Mouse (Mus musculus) cerebellum, adult (tissue): Measurements from ENCODE around the gene Olfr1175-ps.

Source experiments
- ATAC-seq: cut with Nextera tagmentation; 2 replicates; pipeline ENCODE4 v1.9.2; 2017; ENCODE audit warnings: mild to moderate bottlenecking, moderate library complexity, mixed read lengths; ENCODE audit not compliant: insufficient number of reproducible peaks, low FRiP score, low TSS enrichment

The Olfr1175-ps gene

DNA sequence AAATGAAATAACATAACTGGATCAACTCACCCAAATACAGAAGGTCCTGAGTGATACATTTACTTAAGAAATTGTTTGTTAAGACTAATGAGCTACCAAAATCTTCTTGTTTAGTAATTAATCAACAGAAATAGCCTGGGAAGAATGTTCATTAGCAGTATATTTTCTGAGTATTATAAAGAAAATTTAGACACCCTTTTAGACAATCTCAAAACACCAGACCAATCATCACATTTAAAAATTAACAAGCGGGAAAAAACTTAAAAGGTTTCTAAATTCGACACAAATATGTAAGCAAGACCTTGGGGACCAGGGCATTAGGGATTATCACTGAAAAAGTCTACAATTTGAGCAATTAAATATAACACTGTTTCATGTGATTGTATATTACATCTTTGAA is at the start of gene Olfr1175-ps:
Olfr1175-ps (minus strand) TSS at position 101 of the 400 bp plus-strand sequence.
- no peak for ATAC-seq

DNA sequence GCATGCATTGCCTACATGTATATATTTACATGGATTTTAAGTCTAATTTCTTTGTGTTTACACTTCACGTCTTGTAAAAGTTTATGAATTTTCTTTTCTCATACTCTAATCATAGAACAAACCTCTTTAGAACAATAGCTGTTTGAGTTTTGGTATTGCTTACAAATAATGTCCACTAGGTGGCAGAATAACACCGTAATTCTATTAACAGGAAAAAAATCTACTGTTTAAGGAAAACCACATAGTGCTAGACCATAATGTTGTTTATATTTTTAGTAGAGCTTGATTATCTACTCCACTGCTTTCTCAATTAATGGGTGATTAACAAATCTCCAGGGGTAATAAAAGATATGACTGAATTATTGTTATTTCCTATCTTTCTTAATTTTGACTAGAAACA is 29.3 kb upstream of the Olfr1175-ps start:
- no peak for ATAC-seq

DNA sequence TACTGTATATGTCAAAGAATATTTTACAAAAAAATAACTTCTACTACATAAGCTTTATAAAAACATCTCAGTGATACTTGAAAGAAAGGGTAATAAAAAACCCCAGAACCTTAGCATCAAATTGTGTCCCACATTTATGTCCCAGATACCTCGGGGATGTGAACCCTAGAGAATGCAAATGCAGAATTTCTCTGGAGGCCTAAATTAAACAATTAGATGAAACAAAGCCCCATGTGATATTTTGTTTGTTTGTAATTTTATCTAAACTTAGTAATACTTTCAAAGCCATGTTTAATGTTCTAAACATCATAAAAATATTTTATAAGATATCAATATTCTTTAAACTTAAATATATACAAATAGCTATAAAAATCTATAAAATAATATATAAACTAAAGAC is 19.4 kb upstream of the Olfr1175-ps start, which contains the start of gene Olfr1177-ps:
Olfr1177-ps (minus strand) TSS at position 101 of the 400 bp plus-strand sequence.
- ATAC-seq: no peak

DNA sequence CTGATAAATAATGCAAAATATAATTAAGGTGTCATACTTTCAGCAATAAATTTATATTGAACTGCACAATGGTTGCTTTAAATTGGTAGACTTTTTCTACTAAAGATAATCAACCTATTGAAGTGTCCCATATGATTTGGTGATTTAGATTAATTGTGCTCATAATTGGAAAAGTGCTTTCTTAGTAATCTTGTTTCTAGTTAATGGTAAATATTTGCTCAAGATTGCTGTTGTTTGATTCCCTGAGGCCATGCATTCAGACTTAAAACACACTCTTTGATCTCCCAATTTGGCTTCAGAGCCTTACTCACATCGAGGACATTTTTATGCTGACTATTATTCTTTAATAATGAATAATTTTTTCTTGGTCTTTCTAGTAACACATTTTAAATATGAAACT is 9.4 kb upstream of the Olfr1175-ps start, which contains the start of gene Olfr1176:
Olfr1176 (plus strand) TSS at position 301 of the 400 bp plus-strand sequence.
- ATAC-seq: no peak

DNA sequence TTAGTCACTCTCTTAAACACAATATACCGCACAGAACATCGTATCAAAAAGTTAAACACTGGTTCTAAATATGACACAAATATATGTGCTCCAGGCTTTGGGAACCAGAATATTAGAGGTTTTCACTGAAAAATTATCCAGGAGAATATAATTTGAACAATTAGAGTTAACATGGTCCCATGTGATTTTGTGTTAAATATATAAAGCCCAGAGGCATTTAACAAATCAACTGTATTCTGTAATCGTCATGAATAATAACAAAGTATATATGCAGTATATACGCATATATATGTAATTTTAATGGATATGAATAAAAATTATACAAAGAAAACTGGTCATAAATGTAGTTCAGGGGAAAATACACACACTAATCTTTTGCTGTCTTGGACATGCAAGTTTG is 12.0 kb downstream of the Olfr1175-ps start, which contains the start of gene Olfr1174-ps:
Olfr1174-ps (minus strand) TSS at position 101 of the 400 bp plus-strand sequence.
- no peak for ATAC-seq

DNA sequence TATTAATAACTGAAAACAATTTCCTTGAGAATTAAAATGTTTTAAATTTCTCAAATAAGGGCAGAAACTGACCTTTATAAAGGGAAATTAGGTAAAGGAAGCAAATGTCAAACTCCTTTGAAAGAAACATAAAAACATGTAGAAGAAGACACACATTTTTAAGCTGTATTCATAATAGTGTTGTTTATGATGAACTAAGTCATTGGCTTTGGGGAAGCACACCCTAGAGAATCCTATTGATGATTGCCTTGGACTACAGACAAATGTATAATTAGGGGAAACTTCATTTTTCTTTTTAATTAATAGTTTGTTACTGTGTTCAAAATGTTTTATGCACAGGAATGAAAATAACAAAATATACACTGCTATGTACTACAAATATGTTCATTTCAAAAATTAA is 47.2 kb downstream of the Olfr1175-ps start, which contains the start of gene Olfr1173:
Olfr1173 (minus strand) TSS at position 101 of the 400 bp plus-strand sequence.
- ATAC-seq: no peak
